Mouse (Mus musculus) kidney, embryonic 16.5 days (tissue): ENCODE data around the gene Ston1. TPM values are rescaled to one million over a fixed set of nuclear protein-coding genes. Genes with fewer than 3 reads are reported as not detected.
A peak's percentile ranks its signal among the peaks of the same experiment; 100 is the strongest.

Source experiments
- ATAC-seq: fragments of 200-750 bp; cut with Nextera tagmentation; 2 replicates; pipeline ENCODE4 v1.8.0; 2017; ENCODE audit warnings: moderate TSS enrichment; ENCODE audit not compliant: low FRiP score, low TSS enrichment
- H3K27ac ChIP-seq: fragments of 300-500 bp; sonication (generic); 2 replicates; pipeline ENCODE4 v1.5.1; 2014; ENCODE audit warnings: low read length
- H3K27me3 ChIP-seq: fragments of 300-500 bp; sonication (generic); 2 replicates; pipeline ENCODE4 v1.6.1; 2014; ENCODE audit warnings: low read length, control low read depth, mixed read lengths; ENCODE audit not compliant: insufficient read depth
- H3K36me3 ChIP-seq: fragments of 300-500 bp; sonication (generic); 2 replicates; pipeline ENCODE4 v1.6.1; 2014; ENCODE audit warnings: low read length, control low read depth, mixed read lengths; ENCODE audit not compliant: insufficient read depth
- H3K4me1 ChIP-seq: fragments of 300-500 bp; sonication (generic); 2 replicates; pipeline ENCODE4 v1.6.1; 2014; ENCODE audit warnings: low read length, control low read depth, mixed read lengths; ENCODE audit not compliant: insufficient read depth
- H3K4me2 ChIP-seq: fragments of 300-500 bp; sonication (generic); replicated peaks from 2 replicates; pipeline ENCODE4 v1.6.1; 2014; ENCODE audit warnings: low read depth, low read length
- H3K4me3 ChIP-seq: fragments of 300-500 bp; sonication (generic); 2 replicates; pipeline ENCODE4 v1.5.1; 2014; ENCODE audit warnings: mild to moderate bottlenecking, low read length
- H3K9ac ChIP-seq: fragments of 300-500 bp; sonication (generic); replicated peaks from 2 replicates; pipeline ENCODE4 v1.6.1; 2014; ENCODE audit warnings: low read length
- H3K9me3 ChIP-seq: fragments of 300-500 bp; sonication (generic); 2 replicates; pipeline ENCODE4 v1.6.1; 2016; ENCODE audit warnings: low read length, control low read depth
- WGBS: fragments of 180-500 bp; shearing (Covaris S2); extraction: QIAGEN DNeasy Blood & Tissue Kit; methylation state at CpG from one replicate; pipeline ENCODE4 v1.1.7; 2014; 5-methylcytosine and 5-hydroxymethylcytosine counted together
- polyA plus RNA-seq: library from polyadenylated mRNA; unstranded; fragments of >200 nt; fragmentation: Nextera tagmentation; extraction: Ambion mirVana; gene quantifications from 2 replicates; pipeline ENCODE4 v1.2.1, GENCODE M21; 2015

Ston1 gene
- polyA plus RNA-seq, 1 experiment from 2014 or later, result 6.3 TPM

DNA sequence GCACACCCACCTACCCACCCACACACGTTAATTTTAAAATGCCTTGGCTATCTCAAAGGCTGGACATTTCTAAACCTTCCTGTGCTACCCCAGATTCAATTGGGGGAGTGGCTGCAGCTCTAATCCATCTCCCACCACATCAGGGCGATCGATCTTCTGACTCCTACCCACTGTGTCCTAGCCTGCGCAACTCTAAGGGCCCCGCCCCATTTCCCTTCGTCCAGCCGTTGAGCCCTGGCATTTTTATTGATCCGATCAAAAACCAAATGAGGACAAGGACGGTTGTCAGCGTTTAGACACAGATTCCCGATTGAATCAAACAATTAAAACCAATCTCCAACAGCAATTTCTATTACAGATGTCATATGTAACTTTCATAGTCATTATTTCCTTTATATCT, 6.5 kb downstream of the Ston1 start:
- no peak overlapping the region for H3K27ac ChIP-seq
- no peak overlapping the region for H3K4me2 ChIP-seq
- H3K9me3 ChIP-seq, result no peaks in the 10 kb centered on the region
- H3K9ac ChIP-seq, result no peak overlapping the region
- WGBS, result 88% methylated on average over 11 of the region's 11 CpGs
- peaks cover 10% of the 10 kb centered on the region for H3K4me1 ChIP-seq
- H3K27me3 ChIP-seq, result no peaks in the 10 kb centered on the region
- no peak for ATAC-seq
- 0 out of 2 replicates have a peak, but pooled peaks cover 4% of the 10 kb centered on the region for H3K36me3 ChIP-seq
- no peak overlapping the region for H3K4me3 ChIP-seq

DNA sequence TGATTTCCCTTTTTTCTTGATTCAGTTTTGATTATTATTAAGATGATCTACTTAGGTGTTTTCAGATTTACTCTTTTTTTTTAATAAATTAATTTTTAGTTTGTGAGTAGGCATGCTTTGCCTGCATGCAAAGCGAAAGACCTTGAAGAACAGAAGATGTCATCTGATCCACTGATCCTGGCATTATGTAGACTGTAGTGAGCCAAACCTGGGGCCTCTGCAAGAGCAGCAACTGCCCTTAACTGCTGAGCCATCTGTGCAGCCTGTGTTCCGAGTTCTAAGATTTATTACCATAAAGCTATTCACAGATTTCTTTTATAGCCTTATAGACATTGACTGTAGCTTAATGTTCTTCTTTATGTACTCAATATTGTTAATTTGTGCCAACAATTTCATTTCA, 8.6 kb downstream of the Ston1 start:
- no peaks in the 10 kb centered on the region for H3K9me3 ChIP-seq
- H3K36me3 ChIP-seq, result 0 out of 2 replicates have a peak, but pooled peaks cover 4% of the 10 kb centered on the region
- no peak overlapping the region for H3K4me2 ChIP-seq
- no peaks in the 10 kb centered on the region for H3K4me1 ChIP-seq
- no peak overlapping the region for H3K4me3 ChIP-seq
- 60% methylated on average over 2 of the region's 2 CpGs for WGBS
- ATAC-seq, result no peak
- H3K27me3 ChIP-seq, result no peaks in the 10 kb centered on the region
- no peak overlapping the region for H3K9ac ChIP-seq
- no peak overlapping the region for H3K27ac ChIP-seq

- Histone ChIP-seq H3K9ac (no peak overlapping the region), H3K4me1 (no peaks in the 10 kb centered on the region), H3K27me3 (no peaks in the 10 kb centered on the region), H3K27ac (no peak overlapping the region), H3K9me3 (no peaks in the 10 kb centered on the region), H3K4me2 (no peak overlapping the region), H3K4me3 (no peak overlapping the region), H3K36me3 (no peaks in the 10 kb centered on the region)
- no peak for ATAC-seq
- WGBS, result 75% methylated on average over 15 of the region's 15 CpGs
Observed at GRCm38 (mm10) chr17:88609361-88609760, 11.9 kb downstream of the Ston1 start.

GRCm38 (mm10) chr17:88611057-88611456, 13.6 kb downstream of the Ston1 start:
- no peak overlapping the region for H3K4me2 ChIP-seq
- H3K4me1 ChIP-seq, result no peaks in the 10 kb centered on the region
- H3K27ac ChIP-seq, result no peak overlapping the region
- H3K9me3 ChIP-seq, result no peaks in the 10 kb centered on the region
- no peak overlapping the region for H3K4me3 ChIP-seq
- 41% methylated on average over 2 of the region's 2 CpGs for WGBS
- no peaks in the 10 kb centered on the region for H3K27me3 ChIP-seq
- H3K36me3 ChIP-seq, result no peaks in the 10 kb centered on the region
- no peak overlapping the region for H3K9ac ChIP-seq
- ATAC-seq, result no peak

GRCm38 (mm10) chr17:88613172-88613571, 15.7 kb downstream of the Ston1 start:
- 77% methylated on average over 6 of the region's 6 CpGs for WGBS
- 0 out of 2 replicates have a peak, but pooled peaks have one; percentile 15 for ATAC-seq
- no peak overlapping the region for H3K4me3 ChIP-seq

GRCm38 (mm10) chr17:88613721-88614120, 16.2 kb downstream of the Ston1 start:
- Histone ChIP-seq H3K4me2 (no peak overlapping the region), H3K9ac (no peak overlapping the region), H3K4me1 (no peaks in the 10 kb centered on the region), H3K27ac (no peak overlapping the region), H3K9me3 (no peaks in the 10 kb centered on the region), H3K27me3 (no peaks in the 10 kb centered on the region), H3K4me3 (no peak overlapping the region), H3K36me3 (no peaks in the 10 kb centered on the region)
- 82% methylated on average over 3 of the region's 3 CpGs for WGBS
- ATAC-seq, result no peak

More at GRCm38 (mm10) chr17:88613172-88613571, 15.7 kb downstream of the Ston1 start:
- H3K4me1 ChIP-seq, result no peaks in the 10 kb centered on the region
- no peak overlapping the region for H3K9ac ChIP-seq
- no peak overlapping the region for H3K27ac ChIP-seq
- no peaks in the 10 kb centered on the region for H3K36me3 ChIP-seq
- H3K9me3 ChIP-seq, result no peaks in the 10 kb centered on the region
- no peaks in the 10 kb centered on the region for H3K27me3 ChIP-seq
- no peak overlapping the region for H3K4me2 ChIP-seq

DNA sequence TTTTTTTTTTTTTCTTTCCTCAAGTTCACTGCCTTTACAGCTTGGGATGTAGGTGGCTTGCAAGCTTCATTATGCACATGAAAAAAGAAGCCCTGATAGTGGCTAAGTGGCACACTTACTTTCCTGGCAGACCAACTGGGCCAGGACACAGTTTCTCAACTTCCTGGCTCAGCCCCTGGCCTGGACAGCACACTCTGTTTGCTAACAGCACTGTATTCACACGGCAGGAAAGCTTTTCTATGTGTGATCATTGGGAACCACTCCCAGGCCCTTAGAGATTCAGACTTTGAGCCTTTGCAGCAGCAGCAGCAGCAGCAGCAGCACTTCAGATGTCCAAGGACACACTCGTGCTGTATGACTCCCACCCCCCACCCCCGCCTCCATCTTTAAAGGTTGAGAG, 16.8 kb downstream of the Ston1 start:
- Histone ChIP-seq H3K27ac (no peak overlapping the region), H3K4me1 (no peaks in the 10 kb centered on the region), H3K27me3 (no peaks in the 10 kb centered on the region), H3K9ac (no peak overlapping the region), H3K9me3 (no peaks in the 10 kb centered on the region), H3K4me2 (no peak overlapping the region), H3K36me3 (no peaks in the 10 kb centered on the region), H3K4me3 (no peak overlapping the region)
- ATAC-seq, result no peak
- 68% methylated on average over 3 of the region's 3 CpGs for WGBS

DNA sequence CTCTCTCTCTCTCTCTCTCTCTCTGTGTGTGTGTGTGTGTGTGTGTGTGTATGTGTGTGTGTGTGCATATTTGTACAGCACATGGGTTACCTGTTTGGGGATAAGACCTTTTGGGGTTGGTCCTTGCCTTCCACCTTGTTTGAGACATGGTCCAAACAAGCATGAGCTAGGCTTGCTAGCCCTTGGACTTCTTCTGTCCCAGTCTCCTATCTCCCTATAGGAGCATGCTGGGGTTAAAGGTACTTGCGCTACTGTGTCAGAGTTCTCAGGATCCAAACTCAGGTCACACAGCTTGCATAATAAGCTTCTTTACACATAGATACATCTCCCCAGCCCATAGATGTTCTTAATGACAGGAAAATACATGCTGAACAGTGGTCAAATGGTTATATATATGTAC, 17.2 kb downstream of the Ston1 start:
- no peaks in the 10 kb centered on the region for H3K4me1 ChIP-seq
- H3K4me2 ChIP-seq, result no peak overlapping the region
- H3K27me3 ChIP-seq, result no peaks in the 10 kb centered on the region
- no peak for ATAC-seq
- no peak overlapping the region for H3K4me3 ChIP-seq
- H3K9ac ChIP-seq, result no peak overlapping the region
- H3K27ac ChIP-seq, result no peak overlapping the region
- no peaks in the 10 kb centered on the region for H3K36me3 ChIP-seq
- no peaks in the 10 kb centered on the region for H3K9me3 ChIP-seq
- WGBS, result 93% methylated on average over 1 of the region's 1 CpGs

DNA sequence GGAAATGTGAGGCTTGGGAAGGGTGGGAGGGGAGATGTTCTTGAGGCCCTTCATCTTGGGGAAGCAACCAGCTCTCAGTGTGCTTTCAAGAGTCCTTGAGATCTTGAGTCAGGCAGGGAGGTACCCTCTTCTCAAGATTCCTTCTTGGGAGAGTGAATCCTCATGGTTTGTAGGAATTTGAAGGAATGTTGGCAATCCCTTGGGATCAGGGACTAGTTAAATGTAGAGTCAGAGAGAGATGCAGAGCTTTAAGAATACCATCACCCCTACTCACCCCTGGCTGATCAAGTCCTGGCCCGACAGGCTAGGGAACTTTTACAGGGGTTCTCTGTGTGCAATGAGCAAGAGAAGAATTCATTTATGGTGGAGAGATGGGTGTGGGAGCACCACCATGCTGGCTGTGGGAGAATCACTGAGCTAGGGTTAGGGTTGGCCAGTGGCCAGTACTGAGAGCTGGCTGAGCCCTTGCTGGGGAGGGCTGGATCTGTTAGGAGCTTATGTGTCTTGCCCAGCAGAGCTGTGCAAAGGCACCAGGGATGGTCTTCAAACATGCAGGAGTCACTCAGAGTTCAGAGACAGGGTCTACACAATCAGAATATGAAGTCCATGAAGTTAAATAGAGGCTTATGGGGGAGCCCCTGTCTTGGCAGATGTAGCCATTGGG, 18.1 kb downstream of the Ston1 start:
- no peaks in the 10 kb centered on the region for H3K27me3 ChIP-seq
- H3K4me3 ChIP-seq, result no peak overlapping the region
- no peaks in the 10 kb centered on the region for H3K4me1 ChIP-seq
- H3K4me2 ChIP-seq, result no peak overlapping the region
- no peak overlapping the region for H3K27ac ChIP-seq
- WGBS, result 77% methylated on average over 1 of the region's 1 CpGs
- H3K9me3 ChIP-seq, result no peaks in the 10 kb centered on the region
- no peak for ATAC-seq
- no peak overlapping the region for H3K9ac ChIP-seq
- H3K36me3 ChIP-seq, result peaks cover 2% of the 10 kb centered on the region; the same call in 1 of the 2 replicates

- peaks cover 20% of the 10 kb centered on the region; the same call in 1 of the 2 replicates for H3K36me3 ChIP-seq
- no peak overlapping the region for H3K4me3 ChIP-seq
- no peak overlapping the region for H3K9ac ChIP-seq
- no peaks in the 10 kb centered on the region for H3K27me3 ChIP-seq
- H3K4me1 ChIP-seq, result peaks cover 10% of the 10 kb centered on the region
- H3K27ac ChIP-seq, result no peak overlapping the region
- WGBS, result 92% methylated on average over 4 of the region's 4 CpGs
- 0 out of 2 replicates have a peak, but pooled peaks cover 3% of the 10 kb centered on the region for H3K9me3 ChIP-seq
- ATAC-seq, result no peak
- H3K4me2 ChIP-seq, result no peak overlapping the region
Observed at GRCm38 (mm10) chr17:88620935-88621334, 23.5 kb downstream of the Ston1 start.
